Mouse (Mus musculus): Measurements from ENCODE around the gene Dxo. TPM values are rescaled to one million over a fixed set of nuclear protein-coding genes. Genes with fewer than 3 reads are reported as not detected.
A peak's percentile ranks its signal among the peaks of the same experiment; 100 is the strongest.
"Not testable (repeated sequence)": the region's sequence is repeated elsewhere in the genome, so short reads cannot be mapped to it uniquely, and the experiment has no call there.

Dxo gene
- 62.5 and 70.2 TPM in 2 replicates for polyA plus RNA-seq (2016; fragmentation: Nextera tagmentation; extraction: Ambion mirVana)

GRCm38 (mm10) chr17:34836856-34837221, at the start of gene Dxo, which contains the start of gene Stk19:
Dxo (plus strand) TSS chr17:34837019.
Stk19 (minus strand) TSS chr17:34836945.
- no peaks in the 10 kb centered on the region for H3K9me3 ChIP-seq (replicated peaks)
- H3K4me1 ChIP-seq = peaks cover 27% of the 10 kb centered on the region
- peak within 1 kb of the TSS; percentile 72 for H3K4me3 ChIP-seq
- H3K36me3 ChIP-seq = peaks cover 48% of the 10 kb centered on the region
- ATAC-seq (ENCODE audit: low FRiP score) = peak; percentile 94
- H3K27ac ChIP-seq = peak within 1 kb of the TSS; percentile 80
- peak within 1 kb of the TSS; percentile 96 for H3K4me2 ChIP-seq (replicated peaks)
- no peaks in the 10 kb centered on the region for H3K27me3 ChIP-seq
- H3K9ac ChIP-seq = peak within 1 kb of the TSS; percentile 80
- WGBS = under 1% methylated on average over 40 of the region's 40 CpGs

- no peaks in the 10 kb centered on the region for H3K4me1 ChIP-seq
- H3K27ac ChIP-seq = no peak overlapping the region
- no peak overlapping the region for H3K9ac ChIP-seq
- 89% methylated on average over 10 of the region's 10 CpGs for WGBS
- H3K27me3 ChIP-seq = no peaks in the 10 kb centered on the region
- H3K4me3 ChIP-seq = no peak overlapping the region
- no peak overlapping the region for H3K4me2 ChIP-seq (replicated peaks)
- H3K36me3 ChIP-seq = no peaks in the 10 kb centered on the region
- H3K9me3 ChIP-seq (replicated peaks) = no peaks in the 10 kb centered on the region; the same call in 1 of the 2 replicates
- no peak for ATAC-seq (ENCODE audit: low FRiP score)
Measured at GRCm38 (mm10) chr17:34795016-34795415, 41.8 kb upstream of the Dxo start.

- H3K4me3 ChIP-seq = no peak overlapping the region
- H3K27ac ChIP-seq = no peak overlapping the region
- no peak for ATAC-seq (ENCODE audit: low FRiP score)
- no peaks in the 10 kb centered on the region for H3K9me3 ChIP-seq (replicated peaks)
- H3K36me3 ChIP-seq = no peaks in the 10 kb centered on the region
- H3K4me2 ChIP-seq (replicated peaks) = no peak overlapping the region
- H3K27me3 ChIP-seq = no peaks in the 10 kb centered on the region
- H3K4me1 ChIP-seq = no peaks in the 10 kb centered on the region
- no peak overlapping the region for H3K9ac ChIP-seq
- WGBS = 68% methylated on average over 9 of the region's 9 CpGs
Measured at GRCm38 (mm10) chr17:34795633-34796032, 41.2 kb upstream of the Dxo start.

- no peaks in the 10 kb centered on the region for H3K4me1 ChIP-seq
- ATAC-seq (ENCODE audit: low FRiP score) = no peak
- H3K4me3 ChIP-seq = no peak overlapping the region
- no peaks in the 10 kb centered on the region for H3K27me3 ChIP-seq
- 84% methylated on average over 8 of the region's 8 CpGs for WGBS
- no peak overlapping the region for H3K27ac ChIP-seq
- no peak overlapping the region for H3K9ac ChIP-seq
- H3K9me3 ChIP-seq (replicated peaks) = no peaks in the 10 kb centered on the region
- H3K36me3 ChIP-seq = no peaks in the 10 kb centered on the region
- no peak overlapping the region for H3K4me2 ChIP-seq (replicated peaks)
Measured at GRCm38 (mm10) chr17:34796311-34797140, 40.3 kb upstream of the Dxo start.

GRCm38 (mm10) chr17:34797211-34797995, 39.4 kb upstream of the Dxo start:
- H3K27me3 ChIP-seq; H3K4me2 ChIP-seq (replicated peaks); H3K9me3 ChIP-seq (replicated peaks); H3K36me3 ChIP-seq; H3K27ac ChIP-seq; H3K4me1 ChIP-seq; H3K9ac ChIP-seq; ATAC-seq (ENCODE audit: low FRiP score); H3K4me3 ChIP-seq: not testable (repeated sequence)
- 89% methylated on average over 10 of the region's 10 CpGs for WGBS

- H3K9ac ChIP-seq; ATAC-seq (ENCODE audit: low FRiP score); H3K27ac ChIP-seq; H3K27me3 ChIP-seq; H3K36me3 ChIP-seq; H3K9me3 ChIP-seq (replicated peaks); H3K4me1 ChIP-seq; H3K4me3 ChIP-seq; H3K4me2 ChIP-seq (replicated peaks): not testable (repeated sequence)
- 84% methylated on average over 7 of the region's 7 CpGs for WGBS
Measured at GRCm38 (mm10) chr17:34798071-34798470, 38.7 kb upstream of the Dxo start.

- no peaks in the 10 kb centered on the region for H3K4me1 ChIP-seq
- 94% methylated on average over 17 of the region's 17 CpGs for WGBS
- H3K36me3 ChIP-seq = no peaks in the 10 kb centered on the region
- H3K27me3 ChIP-seq = no peaks in the 10 kb centered on the region
- H3K27ac ChIP-seq = no peak overlapping the region
- H3K4me2 ChIP-seq (replicated peaks) = no peak overlapping the region
- no peak overlapping the region for H3K4me3 ChIP-seq
- no peak for ATAC-seq (ENCODE audit: low FRiP score)
- H3K9ac ChIP-seq = no peak overlapping the region
- no peaks in the 10 kb centered on the region for H3K9me3 ChIP-seq (replicated peaks)
Measured at GRCm38 (mm10) chr17:34798866-34799530, 37.8 kb upstream of the Dxo start.

GRCm38 (mm10) chr17:34799531-34799925, 37.3 kb upstream of the Dxo start:
- WGBS = 90% methylated on average over 4 of the region's 4 CpGs
- no peak for ATAC-seq (ENCODE audit: low FRiP score)
- H3K4me2 ChIP-seq (replicated peaks) = no peak overlapping the region
- no peaks in the 10 kb centered on the region for H3K27me3 ChIP-seq
- H3K36me3 ChIP-seq = no peaks in the 10 kb centered on the region
- no peaks in the 10 kb centered on the region for H3K9me3 ChIP-seq (replicated peaks)
- H3K27ac ChIP-seq = no peak overlapping the region
- H3K4me1 ChIP-seq = no peaks in the 10 kb centered on the region
- H3K9ac ChIP-seq = no peak overlapping the region
- H3K4me3 ChIP-seq = no peak overlapping the region

- H3K36me3 ChIP-seq; H3K4me2 ChIP-seq (replicated peaks); ATAC-seq (ENCODE audit: low FRiP score); H3K4me3 ChIP-seq; H3K27me3 ChIP-seq; H3K9ac ChIP-seq; H3K9me3 ChIP-seq (replicated peaks); H3K27ac ChIP-seq; H3K4me1 ChIP-seq: not testable (repeated sequence)
- whole genome bisulfite sequencing = 92% methylated on average over 16 of the region's 16 CpGs
Measured at GRCm38 (mm10) chr17:34800781-34801305, 36.0 kb upstream of the Dxo start.

GRCm38 (mm10) chr17:34802756-34803155, 34.1 kb upstream of the Dxo start:
- WGBS = 92% methylated on average over 9 of the region's 9 CpGs
- H3K4me3 ChIP-seq; H3K4me1 ChIP-seq; ATAC-seq (ENCODE audit: low FRiP score); H3K9ac ChIP-seq; H3K27me3 ChIP-seq; H3K9me3 ChIP-seq (replicated peaks); H3K36me3 ChIP-seq; H3K27ac ChIP-seq; H3K4me2 ChIP-seq (replicated peaks): not testable (repeated sequence)

- H3K27ac ChIP-seq; H3K4me3 ChIP-seq; H3K27me3 ChIP-seq; H3K9me3 ChIP-seq (replicated peaks); H3K4me1 ChIP-seq; H3K9ac ChIP-seq; ATAC-seq (ENCODE audit: low FRiP score); H3K36me3 ChIP-seq; H3K4me2 ChIP-seq (replicated peaks): not testable (repeated sequence)
- 96% methylated on average over 6 of the region's 6 CpGs for WGBS
Measured at GRCm38 (mm10) chr17:34803367-34803766, 33.5 kb upstream of the Dxo start.

- not testable (repeated sequence) for H3K9me3 ChIP-seq (replicated peaks); H3K4me1 ChIP-seq; H3K9ac ChIP-seq; H3K27me3 ChIP-seq; H3K4me3 ChIP-seq; H3K36me3 ChIP-seq; H3K27ac ChIP-seq; ATAC-seq (ENCODE audit: low FRiP score); H3K4me2 ChIP-seq (replicated peaks)
- 100% methylated on average over 3 of the region's 6 CpGs for WGBS
Measured at GRCm38 (mm10) chr17:34804301-34804700, 32.5 kb upstream of the Dxo start, which contains the start of gene Cyp21a1. Cyp21a1 (minus strand) TSS chr17:34804561.

All from hindbrain, embryonic 12.5 days (tissue).